Mouse (Mus musculus): ENCODE results near the gene Fcgbp.

GRCm38 (mm10) chr7:28169489-28170422 is 98.7 kb downstream of the Fcgbp start, which contains the start of gene Fbl:
- TF ChIP-seq CTCF (IDR thresholded peaks at IDR 0.05; ENCODE audit: control insufficient read depth, insufficient read depth, insufficient replicate concordance, low read depth, low read length): no peak
- TF ChIP-seq POLR2A (IDR thresholded peaks at IDR 0.05; ENCODE audit: control insufficient read depth, low read depth, low read length): peak; percentile 87
